Mouse (Mus musculus) kidney, embryonic 15.5 days (tissue): Measurements from ENCODE around the gene Isg15. TPM values are rescaled to one million over a fixed set of nuclear protein-coding genes. Genes with fewer than 3 reads are reported as not detected.
"Not testable (repeated sequence)": the region's sequence is repeated elsewhere in the genome, so short reads cannot be mapped to it uniquely, and the experiment has no call there.

Experiments used
- ATAC-seq: fragments of 200-750 bp; cut with Nextera tagmentation; replicated peaks from 2 replicates; pipeline ENCODE4 v1.8.0; 2017; ENCODE audit warnings: moderate TSS enrichment; ENCODE audit not compliant: low FRiP score
- H3K27ac ChIP-seq: fragments of 300-500 bp; sonication (generic); 2 replicates; pipeline ENCODE4 v1.5.1; 2015; ENCODE audit warnings: mild to moderate bottlenecking, inconsistent platforms
- H3K27me3 ChIP-seq: fragments of 300-500 bp; sonication (generic); 2 replicates; pipeline ENCODE4 v1.6.1; 2015; ENCODE audit warnings: inconsistent platforms
- H3K36me3 ChIP-seq: fragments of 300-500 bp; sonication (generic); 2 replicates; pipeline ENCODE4 v1.6.1; 2015; ENCODE audit warnings: inconsistent platforms
- H3K4me1 ChIP-seq: fragments of 300-500 bp; sonication (generic); 2 replicates; pipeline ENCODE4 v1.6.1; 2015; ENCODE audit warnings: inconsistent platforms
- H3K4me2 ChIP-seq: fragments of 300-500 bp; sonication (generic); 2 replicates; pipeline ENCODE4 v1.6.1; 2015; ENCODE audit warnings: moderate library complexity, mild to moderate bottlenecking, inconsistent platforms
- H3K4me3 ChIP-seq: fragments of 300-500 bp; sonication (generic); replicated peaks from 2 replicates; pipeline ENCODE4 v1.5.1; 2015; ENCODE audit warnings: mild to moderate bottlenecking, inconsistent platforms
- H3K9ac ChIP-seq: fragments of 300-500 bp; sonication (generic); 2 replicates; pipeline ENCODE4 v1.6.1; 2015; ENCODE audit warnings: mild to moderate bottlenecking, inconsistent platforms
- H3K9me3 ChIP-seq: fragments of 300-500 bp; sonication (generic); replicated peaks from 2 replicates; pipeline ENCODE4 v1.6.1; 2016; ENCODE audit warnings: inconsistent platforms
- WGBS: fragments of 180-500 bp; shearing (Covaris S2); methylation state at CpG from one replicate; pipeline ENCODE4 v1.1.7; 2015; ENCODE audit warnings: mixed read lengths; 5-methylcytosine and 5-hydroxymethylcytosine counted together
- microRNA-seq: library from miRNA; unstranded; fragments of <30 nt; microRNA quantifications from one replicate; pipeline ENCODE4, GENCODE M21; 2016
- polyA plus RNA-seq: library from polyadenylated mRNA; unstranded; fragments of >200 nt; fragmentation: Nextera tagmentation; extraction: Ambion mirVana; gene quantifications from 2 replicates; pipeline ENCODE4 v1.2.1, GENCODE M21; 2015

Isg15 gene
- polyA plus RNA-seq, 1 experiment from 2014 or later, result 2.5 TPM

DNA sequence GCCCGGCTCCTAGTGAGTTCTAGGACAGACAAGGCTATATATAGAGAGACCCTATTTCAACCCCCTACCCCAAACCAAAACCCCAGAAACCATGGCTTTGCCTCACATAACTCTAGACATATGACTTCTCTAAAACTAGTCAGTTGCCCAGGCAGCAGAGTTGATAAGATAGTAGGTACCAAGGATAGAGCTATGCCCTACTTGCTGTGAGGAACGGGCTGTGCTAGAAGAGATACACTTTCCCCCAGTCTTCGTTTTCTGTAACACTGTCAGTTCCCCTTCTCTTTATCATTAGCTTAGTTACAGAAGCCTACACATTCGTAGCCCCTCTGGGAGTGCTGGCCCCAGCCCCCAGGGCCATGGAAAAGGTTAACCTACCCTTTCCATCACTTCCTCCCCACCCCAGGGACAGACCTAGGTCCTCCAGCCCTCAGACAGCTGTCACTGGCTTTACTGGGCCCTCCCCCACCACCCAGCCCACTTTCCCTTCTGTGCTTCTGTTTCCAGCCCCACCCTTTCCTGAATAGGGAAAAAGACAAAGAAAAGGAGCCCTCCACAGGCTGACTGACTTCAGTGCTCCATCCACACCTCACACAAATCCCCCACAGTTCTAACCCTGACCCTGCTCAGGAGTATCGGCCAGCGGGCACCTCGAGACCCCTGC lies 16.2 kb downstream of the Isg15 start:
- H3K4me3 ChIP-seq, result no peak overlapping the region
- H3K27me3 ChIP-seq, result no peaks in the 10 kb centered on the region
- ATAC-seq, result no peak
- H3K4me1 ChIP-seq, result peaks cover 50% of the 10 kb centered on the region
- H3K4me2 ChIP-seq, result no peak overlapping the region
- H3K9ac ChIP-seq, result no peak overlapping the region
- no peaks in the 10 kb centered on the region for H3K9me3 ChIP-seq
- 72% methylated on average over 7 of the region's 7 CpGs for WGBS
- H3K36me3 ChIP-seq, result peaks cover 61% of the 10 kb centered on the region
- H3K27ac ChIP-seq, result no peak overlapping the region

DNA sequence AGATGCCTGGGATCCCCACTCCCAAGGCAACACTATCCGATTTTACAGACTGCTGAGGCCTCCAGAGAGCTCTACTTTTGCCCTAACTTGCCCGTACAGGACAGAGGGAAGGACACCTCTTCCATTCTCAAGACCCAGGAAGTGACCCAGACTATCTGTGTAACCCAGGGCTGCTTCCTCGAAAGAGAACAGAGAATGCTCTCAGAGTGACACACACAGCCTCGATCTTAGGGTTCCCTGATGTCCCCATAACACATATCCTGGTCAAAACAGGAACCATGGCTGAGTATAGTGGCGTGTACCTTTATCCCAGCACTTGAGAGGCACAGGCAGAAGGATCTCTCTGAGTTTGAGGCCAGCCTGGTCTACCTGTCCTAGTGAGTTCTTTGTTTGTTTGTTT lies 16.9 kb downstream of the Isg15 start:
- Histone ChIP-seq H3K4me3 (no peak overlapping the region), H3K9me3 (no peaks in the 10 kb centered on the region), H3K36me3 (peaks cover 68% of the 10 kb centered on the region), H3K27ac (no peak overlapping the region), H3K4me2 (no peak overlapping the region), H3K4me1 (peaks cover 43% of the 10 kb centered on the region), H3K9ac (no peak overlapping the region), H3K27me3 (no peaks in the 10 kb centered on the region)
- ATAC-seq, result no peak
- 78% methylated on average over 5 of the region's 5 CpGs for WGBS

DNA sequence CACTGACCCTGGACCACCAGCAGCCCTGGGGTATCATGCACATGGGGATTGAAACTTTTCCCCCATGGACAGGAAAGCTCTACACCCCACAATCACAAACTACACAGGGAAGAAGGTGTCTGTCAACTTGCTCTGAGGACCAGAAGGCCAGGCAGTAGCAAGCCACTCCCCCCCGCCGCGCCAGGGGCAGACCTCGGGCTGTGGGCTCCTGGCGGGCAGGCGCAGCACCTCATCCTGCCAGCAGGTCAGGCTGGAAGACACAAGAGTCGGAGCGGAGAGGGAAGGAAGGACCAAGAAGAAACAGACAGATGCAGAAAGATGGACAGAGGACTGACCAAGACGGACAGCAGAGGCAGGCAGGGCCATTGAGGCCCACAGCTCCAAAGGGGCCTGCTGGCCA lies 23.0 kb downstream of the Isg15 start:
- H3K36me3 ChIP-seq, result peaks cover 98% of the 10 kb centered on the region
- H3K4me3 ChIP-seq, result no peak overlapping the region
- H3K9me3 ChIP-seq, result no peaks in the 10 kb centered on the region
- H3K4me2 ChIP-seq, result no peak overlapping the region
- H3K27ac ChIP-seq, result no peak overlapping the region
- H3K4me1 ChIP-seq, result no peaks in the 10 kb centered on the region
- no peaks in the 10 kb centered on the region for H3K27me3 ChIP-seq
- H3K9ac ChIP-seq, result no peak overlapping the region
- 95% methylated on average over 9 of the region's 9 CpGs for WGBS
- no peak for ATAC-seq

DNA sequence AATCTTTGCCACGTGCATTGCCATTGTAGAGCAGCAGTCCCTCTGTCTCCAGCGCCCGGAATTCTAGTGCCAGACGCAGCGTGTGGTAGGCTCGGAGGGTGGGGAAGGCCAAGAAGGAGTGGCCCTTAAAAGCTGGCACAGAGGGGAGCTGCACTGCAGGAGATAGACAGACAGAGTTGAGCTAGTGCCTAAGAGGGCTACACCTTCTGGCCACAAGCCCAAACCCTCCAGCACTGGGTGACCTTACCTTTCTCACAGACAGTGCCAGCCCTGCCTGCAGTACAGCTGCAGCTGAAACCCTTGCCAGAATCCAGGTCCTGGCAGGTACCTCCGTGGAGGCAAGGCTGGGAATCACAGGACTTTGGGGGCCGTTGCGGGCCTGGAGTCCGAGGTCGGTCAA lies 28.8 kb downstream of the Isg15 start:
- ATAC-seq, result no peak
- Histone ChIP-seq H3K27me3 (no peaks in the 10 kb centered on the region), H3K9me3 (no peaks in the 10 kb centered on the region), H3K4me2 (no peak overlapping the region), H3K9ac (no peak overlapping the region), H3K4me3 (no peak overlapping the region), H3K36me3 (peaks cover 100% of the 10 kb centered on the region), H3K27ac (no peak overlapping the region), H3K4me1 (no peaks in the 10 kb centered on the region)
- 97% methylated on average over 11 of the region's 11 CpGs for WGBS

DNA sequence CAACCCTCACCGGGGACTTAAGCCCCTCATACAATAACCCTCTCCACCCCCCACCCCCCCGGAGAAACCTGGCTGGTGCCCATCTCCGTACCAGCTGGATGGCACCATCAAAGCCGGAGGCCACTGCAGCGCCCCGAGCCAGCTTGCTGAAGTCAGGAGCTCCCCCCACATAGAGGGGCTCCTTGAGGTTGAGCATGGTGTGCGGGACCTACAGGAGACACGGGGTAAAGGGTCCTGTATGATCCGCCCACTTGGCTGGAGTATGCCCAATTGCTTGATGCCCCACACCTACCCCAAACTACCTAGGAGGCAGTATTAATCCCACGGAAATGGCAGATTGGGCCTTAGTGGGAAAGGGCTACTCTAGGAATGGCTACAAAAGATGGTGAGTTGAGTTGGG lies 31.5 kb downstream of the Isg15 start:
- H3K36me3 ChIP-seq, result peaks cover 99% of the 10 kb centered on the region
- no peak overlapping the region for H3K4me2 ChIP-seq
- H3K9ac ChIP-seq, result no peak overlapping the region
- ATAC-seq, result no peak
- H3K4me1 ChIP-seq, result no peaks in the 10 kb centered on the region
- 98% methylated on average over 10 of the region's 10 CpGs for WGBS
- H3K27ac ChIP-seq, result no peak overlapping the region
- no peaks in the 10 kb centered on the region for H3K27me3 ChIP-seq
- H3K4me3 ChIP-seq, result no peak overlapping the region
- H3K9me3 ChIP-seq, result no peaks in the 10 kb centered on the region

DNA sequence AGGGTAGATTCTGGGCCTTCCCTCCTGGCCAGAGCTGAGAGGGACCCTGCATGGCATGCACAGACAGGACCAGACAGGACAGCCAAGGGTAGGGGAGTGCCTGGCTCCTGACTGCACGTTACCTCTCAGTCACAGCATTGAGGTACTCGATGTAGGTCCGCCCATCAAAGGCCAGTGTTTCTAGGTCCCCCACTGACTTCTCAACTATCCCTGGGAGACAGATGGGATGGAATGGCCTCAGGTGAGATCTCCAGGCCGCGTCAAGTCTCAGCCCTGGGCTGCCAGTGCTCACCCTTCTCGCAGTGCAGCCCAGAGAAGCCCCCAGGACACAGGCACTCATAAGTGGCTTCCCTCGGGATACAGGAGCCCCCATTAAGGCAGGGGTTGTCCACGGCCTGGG lies 32.0 kb downstream of the Isg15 start:
- no peak overlapping the region for H3K27ac ChIP-seq
- no peak for ATAC-seq
- WGBS, result 91% methylated on average over 8 of the region's 8 CpGs
- H3K9me3 ChIP-seq, result no peaks in the 10 kb centered on the region
- H3K27me3 ChIP-seq, result no peaks in the 10 kb centered on the region
- H3K4me3 ChIP-seq, result no peak overlapping the region
- no peak overlapping the region for H3K4me2 ChIP-seq
- no peak overlapping the region for H3K9ac ChIP-seq
- no peaks in the 10 kb centered on the region for H3K4me1 ChIP-seq
- H3K36me3 ChIP-seq, result peaks cover 99% of the 10 kb centered on the region

DNA sequence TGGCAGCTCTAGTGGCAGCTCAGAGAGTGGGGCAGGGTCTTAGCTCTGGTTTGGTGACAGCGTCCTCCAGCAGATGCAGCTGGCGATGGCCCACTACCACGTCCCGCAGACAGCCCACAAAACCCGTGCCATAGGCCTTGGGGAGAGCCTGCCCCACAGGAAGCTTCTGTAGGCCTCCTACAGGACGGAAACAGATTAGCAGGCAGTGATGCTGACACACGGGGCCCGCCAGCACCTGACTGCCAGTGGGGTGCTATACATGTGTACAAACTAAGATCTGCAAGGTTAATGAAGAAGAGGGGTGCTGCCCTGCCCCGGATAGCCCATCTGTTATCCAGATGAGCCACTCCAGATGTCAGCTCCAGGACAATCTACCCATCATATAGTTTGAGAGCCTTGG lies 34.1 kb downstream of the Isg15 start:
- peaks cover 13% of the 10 kb centered on the region for H3K9me3 ChIP-seq
- peaks cover 97% of the 10 kb centered on the region for H3K36me3 ChIP-seq
- H3K4me2 ChIP-seq, result no peak overlapping the region
- H3K27me3 ChIP-seq, result no peaks in the 10 kb centered on the region
- no peak overlapping the region for H3K27ac ChIP-seq
- no peak overlapping the region for H3K9ac ChIP-seq
- WGBS, result 86% methylated on average over 9 of the region's 9 CpGs
- no peak overlapping the region for H3K4me3 ChIP-seq
- no peaks in the 10 kb centered on the region for H3K4me1 ChIP-seq
- ATAC-seq, result no peak

DNA sequence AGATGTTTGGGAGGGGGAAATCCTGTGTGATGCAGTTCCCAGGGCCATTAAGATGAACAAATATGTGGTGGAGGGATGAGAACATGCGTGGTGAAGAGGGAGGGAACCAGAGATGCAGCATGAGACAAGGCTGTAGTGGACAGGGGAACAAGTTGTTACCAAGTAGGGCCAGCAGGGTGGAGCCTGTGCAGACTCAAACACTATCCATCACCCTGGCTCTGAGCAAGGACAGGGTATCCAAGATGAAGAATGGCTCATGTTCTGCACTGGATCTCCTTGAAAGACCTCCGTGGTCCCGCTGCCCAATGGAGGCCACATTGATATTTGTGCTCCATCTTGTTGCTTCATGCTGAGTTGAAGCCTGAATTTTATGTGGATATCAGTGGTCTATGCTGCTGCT lies 45.8 kb downstream of the Isg15 start:
- Histone ChIP-seq H3K9ac (no peak overlapping the region), H3K9me3 (peaks cover 14% of the 10 kb centered on the region), H3K4me2 (no peak overlapping the region), H3K27ac (no peak overlapping the region), H3K27me3 (no peaks in the 10 kb centered on the region), H3K4me3 (no peak overlapping the region), H3K36me3 (no peaks in the 10 kb centered on the region), H3K4me1 (no peaks in the 10 kb centered on the region)
- no peak for ATAC-seq
- 89% methylated on average over 3 of the region's 3 CpGs for WGBS

DNA sequence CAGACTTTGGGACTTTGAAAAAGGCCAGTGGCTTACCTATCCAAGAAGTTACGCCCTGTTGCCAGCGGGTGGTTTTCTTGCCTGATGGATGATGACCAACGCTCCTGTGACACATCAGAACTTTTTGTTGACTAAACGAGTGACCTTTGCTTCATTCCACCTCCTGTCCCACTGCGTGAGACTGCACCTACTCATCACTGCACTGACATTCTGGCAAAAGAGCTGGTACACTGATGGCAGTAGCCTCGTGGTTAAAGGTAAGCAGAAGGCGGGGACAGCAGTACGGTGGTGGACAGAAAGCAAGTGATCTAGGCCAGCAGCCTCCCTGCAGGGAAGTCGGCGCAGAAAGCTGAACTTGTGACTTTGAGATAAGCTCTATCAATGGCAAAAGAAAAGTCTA lies 49.7 kb downstream of the Isg15 start:
- H3K4me2 ChIP-seq, H3K4me1 ChIP-seq, ATAC-seq, H3K27me3 ChIP-seq, H3K9me3 ChIP-seq, H3K4me3 ChIP-seq, H3K36me3 ChIP-seq, H3K27ac ChIP-seq, H3K9ac ChIP-seq: not testable (repeated sequence)
- 88% methylated on average over 10 of the region's 10 CpGs for WGBS

Small RNA genes lying within 50 kb of the gene (microRNA-seq; reads per million reads assigned to microRNA genes)
- gene Mir7658, result 3.3 reads per million, percentile 15 among the genes with 10 or more reads in this experiment

Other genes with a start within 250 kb of the Isg15 start
- gene C1qtnf12, start 238.5 kb downstream of the Isg15 start, polyA plus RNA-seq, result 118 and 121 TPM in 2 replicates
- gene B3galt6, start 208.2 kb downstream of the Isg15 start, polyA plus RNA-seq, result 17.5 and 18.1 TPM in 2 replicates
- 158 and 161 TPM in 2 replicates for gene Sdf4, start 207.9 kb downstream of the Isg15 start, polyA plus RNA-seq
- gene Tnfrsf4, start 187.0 kb downstream of the Isg15 start, polyA plus RNA-seq, result 0.72 and 0.78 TPM in 2 replicates
- gene Tnfrsf18, start 174.7 kb downstream of the Isg15 start, polyA plus RNA-seq, result 1.7 and 2.4 TPM in 2 replicates
- 7.8 TPM in 2 replicates for gene Ttll10, start 141.4 kb downstream of the Isg15 start, polyA plus RNA-seq
- 39.4 and 42.8 TPM in 2 replicates for gene 9430015G10Rik, start 90.8 kb downstream of the Isg15 start, polyA plus RNA-seq
- gene Rnf223, start 70.3 kb downstream of the Isg15 start, polyA plus RNA-seq, result 0.14 and 0.34 TPM in 2 replicates
- 83.9 and 96.4 TPM in 2 replicates for gene Agrn, start 3.3 kb downstream of the Isg15 start, polyA plus RNA-seq
- 7.6 and 7.8 TPM in 2 replicates for gene AW011738, start 2.5 kb upstream of the Isg15 start, polyA plus RNA-seq
- 0.84 and 1.0 TPM in 2 replicates for gene Perm1, start 15.1 kb upstream of the Isg15 start, polyA plus RNA-seq
- 19.1 and 21.4 TPM in 2 replicates for gene Plekhn1, start 34.0 kb upstream of the Isg15 start, polyA plus RNA-seq
- 85.8 and 90.3 TPM in 2 replicates for gene Noc2l, start 35.2 kb upstream of the Isg15 start, polyA plus RNA-seq
- 0.50 and 1.2 TPM in 2 replicates for gene Samd11, start 54.8 kb upstream of the Isg15 start, polyA plus RNA-seq
- not detected in 2 replicates for gene Vmn2r-ps159, start 130.3 kb upstream of the Isg15 start, polyA plus RNA-seq